Mouse (Mus musculus): ENCODE measurements at regions not wholly inside any gene's neighbourhood (a gene's known extent, or its start where the extent isn't known, plus 50 kb on each side); places are given as distances from the start of the nearest gene placed in this dataset.

- TF ChIP-seq POLR2A (IDR thresholded peaks at IDR 0.05; ENCODE audit: extremely low read depth, insufficient read depth, low read length): no peak
- no peak for TF ChIP-seq CTCF (IDR thresholded peaks at IDR 0.05; ENCODE audit: extremely low read depth, insufficient read depth, low read length)
Measured at GRCm38 (mm10) chr2:117801946-117802600, 309.6 kb upstream of the Thbs1 start.
